Mouse (Mus musculus) CH12.LX (cell line): ENCODE measurements at regions not wholly inside any gene's neighbourhood (a gene's known extent, or its start where the extent isn't known, plus 50 kb on each side); places are given as distances from the start of the nearest gene placed in this dataset.

Experiments used
- CTCF ChIP-seq, 2 experiments: IDR thresholded peaks in 1 of 2; conservative IDR thresholded peaks in 1 of 2; 2 replicates each; pipeline ENCODE4 v1.5.1; 2011 to 2012; ENCODE audit warnings: low read depth in 2 of 2, low read length in 2 of 2, improper control_type of control experiment in 1 of 2, inconsistent platforms in 1 of 2, mild to moderate bottlenecking in 1 of 2, moderate library complexity in 1 of 2
- ELF1 ChIP-seq: IDR thresholded peaks from 2 replicates; pipeline ENCODE4 v1.6.1; 2014; ENCODE audit warnings: low read depth, mild to moderate bottlenecking, inconsistent platforms, low read length, improper control_type of control experiment
- POLR2A ChIP-seq: IDR thresholded peaks from 2 replicates; pipeline ENCODE4 v1.6.1; 2011; ENCODE audit warnings: low read depth, mild to moderate bottlenecking, improper control_type of control experiment, low read length
- RAD21 ChIP-seq: IDR thresholded peaks from 2 replicates; pipeline ENCODE4 v1.6.1; 2011; ENCODE audit warnings: low read depth, mild to moderate bottlenecking, low read length, improper control_type of control experiment, moderate library complexity
- USF1 ChIP-seq: IDR thresholded peaks from 2 replicates; pipeline ENCODE4 v1.6.1; 2014; ENCODE audit warnings: low read depth, mild to moderate bottlenecking, inconsistent platforms, low read length, improper control_type of control experiment

DNA sequence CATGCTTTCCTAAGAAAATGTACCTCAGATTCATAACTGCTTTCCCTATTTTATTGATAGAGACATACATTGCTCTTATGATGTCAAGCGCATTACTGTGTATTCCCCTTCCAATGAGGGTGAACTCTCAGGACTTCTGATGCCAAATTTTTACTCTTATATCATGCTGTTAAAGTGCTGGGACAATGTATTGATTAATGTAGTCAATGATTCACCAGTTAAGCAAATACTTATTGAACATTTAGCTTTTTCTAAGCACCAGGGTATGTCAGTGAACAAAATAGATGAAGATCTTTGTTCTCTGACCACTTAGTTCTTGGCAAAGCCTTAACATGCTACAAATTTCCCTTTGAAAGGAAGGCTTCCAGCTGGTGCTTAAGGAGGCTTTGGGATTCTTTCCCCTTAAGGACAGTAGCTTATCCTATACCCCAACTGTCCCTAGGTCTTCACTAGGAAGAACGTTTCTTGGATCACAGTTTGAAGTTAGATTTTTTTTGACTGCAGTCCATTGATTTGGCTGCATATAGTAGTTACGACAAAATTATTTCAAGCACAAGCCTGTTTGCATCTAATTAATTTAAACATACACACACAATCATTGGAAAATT lies 203.1 kb upstream of the Ptbp2 start:
- TF ChIP-seq CTCF (conservative IDR thresholded peaks at IDR 0.05 in 1 of 2, IDR thresholded peaks at IDR 0.05 in 1 of 2; ENCODE audit: low read depth in 2 of 2, low read length in 2 of 2) (no peak), USF1 (no peak), RAD21 (no peak), ELF1 (no peak), POLR2A (no peak)
